Mouse (Mus musculus): ENCODE measurements around the gene Haus2.

Gene Haus2

DNA sequence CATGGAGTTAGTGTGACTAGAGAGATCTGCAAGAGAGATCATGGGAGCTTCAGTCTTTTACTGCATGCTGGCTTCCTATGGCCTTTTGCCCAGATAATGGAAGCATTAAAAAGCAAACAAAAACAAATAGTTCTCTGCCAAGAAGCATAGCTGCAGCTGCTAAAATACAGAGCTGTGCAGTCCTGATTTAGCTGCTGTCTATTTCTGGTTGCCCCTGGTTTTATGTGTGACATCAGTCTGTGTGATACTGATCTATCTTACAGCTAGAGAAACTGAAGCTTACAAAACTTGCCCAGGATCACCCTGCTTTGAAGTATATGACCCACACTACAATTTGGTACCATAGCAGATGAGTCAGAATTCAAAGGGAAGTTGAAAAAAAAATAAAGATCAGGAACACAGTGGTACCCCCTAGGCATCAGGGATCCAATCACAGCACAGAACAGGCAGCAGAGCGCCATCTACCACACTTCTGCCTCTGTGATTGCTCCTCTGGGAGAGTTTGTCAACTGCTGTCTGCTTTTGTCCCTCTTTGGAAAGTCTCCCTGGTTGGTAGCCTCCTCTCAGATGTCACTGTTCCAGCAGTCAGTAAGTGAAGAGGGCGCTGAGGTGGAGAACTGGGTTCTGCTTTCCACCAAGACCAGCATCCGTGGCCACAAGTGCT lies 54.4 kb downstream of the Haus2 start:
- peak; percentile 82 for DNase-seq (ENCODE audit: low spot score)

DNA sequence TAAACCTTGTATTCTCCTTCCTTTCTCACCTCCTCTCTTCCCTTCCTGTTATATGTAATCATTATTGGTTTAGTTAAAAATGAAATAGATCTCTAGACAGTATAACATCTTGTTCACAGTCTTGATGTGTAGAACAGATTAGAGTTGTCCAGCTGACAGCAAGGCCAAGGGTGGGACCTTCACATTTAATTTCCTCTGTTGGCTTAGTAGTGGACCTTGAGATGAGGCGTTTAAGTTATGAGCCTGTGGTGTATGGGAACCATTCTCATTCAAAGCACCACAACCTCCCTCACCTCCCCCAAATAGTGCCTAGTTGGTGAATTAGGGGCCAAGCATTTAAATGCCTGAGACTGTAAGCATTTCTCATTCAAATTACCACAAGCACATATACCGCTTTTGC lies 58.3 kb downstream of the Haus2 start:
- no peak for DNase-seq (ENCODE audit: low spot score)

DNA sequence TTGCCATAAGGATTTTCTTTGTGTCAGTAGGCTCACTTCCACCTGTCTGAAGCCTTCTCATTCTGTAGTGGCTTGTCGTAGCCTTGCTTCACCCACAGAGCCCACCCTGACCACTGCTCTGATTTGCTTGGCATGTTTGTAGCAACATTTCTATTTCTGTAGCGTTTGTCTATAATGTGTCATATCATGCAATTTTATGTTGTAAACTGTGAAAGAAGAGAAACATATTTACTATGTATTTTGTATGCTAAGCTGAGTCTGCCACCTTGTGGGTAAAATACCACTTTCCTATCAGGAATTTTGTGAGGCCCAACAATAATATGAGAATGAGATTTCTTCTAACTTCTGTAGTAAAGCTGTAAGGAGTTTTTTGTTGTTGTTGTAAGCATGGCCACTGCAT lies 61.1 kb downstream of the Haus2 start:
- peak; percentile 38 for DNase-seq (ENCODE audit: low spot score)
